Mouse (Mus musculus) limb, embryonic 10.5 days (tissue): Measurements from ENCODE around the gene Foxi3. TPM values are rescaled to one million over a fixed set of nuclear protein-coding genes. Genes with fewer than 3 reads are reported as not detected.
A peak's percentile ranks its signal among the peaks of the same experiment; 100 is the strongest.

Source experiments
- DNase-seq: peaks from one replicate; pipeline ENCODE4 v3.0.0-alpha.2; 2017; ENCODE audit warnings: low spot score
- H3K27ac ChIP-seq: fragments of 300-500 bp; sonication (generic); 2 replicates; pipeline ENCODE4 v1.5.1; 2016; ENCODE audit warnings: mild to moderate bottlenecking
- H3K27me3 ChIP-seq: fragments of 300-500 bp; sonication (generic); 2 replicates; pipeline ENCODE4 v1.6.1; 2016; ENCODE audit warnings: low read depth, mild to moderate bottlenecking; ENCODE audit not compliant: poor library complexity, severe bottlenecking
- H3K36me3 ChIP-seq: fragments of 300-500 bp; sonication (generic); 2 replicates; pipeline ENCODE4 v1.6.1; 2016; ENCODE audit warnings: mild to moderate bottlenecking, moderate library complexity
- H3K4me1 ChIP-seq: fragments of 300-500 bp; sonication (generic); 2 replicates; pipeline ENCODE4 v1.6.1; 2016
- H3K4me3 ChIP-seq: fragments of 300-500 bp; sonication (generic); 2 replicates; pipeline ENCODE4 v1.5.1; 2016; ENCODE audit warnings: mild to moderate bottlenecking, moderate library complexity
- H3K9me3 ChIP-seq: fragments of 300-500 bp; sonication (generic); replicated peaks from 2 replicates; pipeline ENCODE4 v1.6.1; 2016; ENCODE audit warnings: mild to moderate bottlenecking
- WGBS: fragments of 180-500 bp; shearing (Covaris S2); methylation state at CpG from one replicate; pipeline ENCODE4 v1.1.7; 2016; 5-methylcytosine and 5-hydroxymethylcytosine counted together
- polyA plus RNA-seq: library from polyadenylated mRNA; unstranded; fragments of >200 nt; fragmentation: Nextera tagmentation; extraction: Ambion mirVana; gene quantifications from 2 replicates; pipeline ENCODE4 v1.2.1, GENCODE M21; 2016

Foxi3 gene
- not detected in 2 replicates for polyA plus RNA-seq

DNA sequence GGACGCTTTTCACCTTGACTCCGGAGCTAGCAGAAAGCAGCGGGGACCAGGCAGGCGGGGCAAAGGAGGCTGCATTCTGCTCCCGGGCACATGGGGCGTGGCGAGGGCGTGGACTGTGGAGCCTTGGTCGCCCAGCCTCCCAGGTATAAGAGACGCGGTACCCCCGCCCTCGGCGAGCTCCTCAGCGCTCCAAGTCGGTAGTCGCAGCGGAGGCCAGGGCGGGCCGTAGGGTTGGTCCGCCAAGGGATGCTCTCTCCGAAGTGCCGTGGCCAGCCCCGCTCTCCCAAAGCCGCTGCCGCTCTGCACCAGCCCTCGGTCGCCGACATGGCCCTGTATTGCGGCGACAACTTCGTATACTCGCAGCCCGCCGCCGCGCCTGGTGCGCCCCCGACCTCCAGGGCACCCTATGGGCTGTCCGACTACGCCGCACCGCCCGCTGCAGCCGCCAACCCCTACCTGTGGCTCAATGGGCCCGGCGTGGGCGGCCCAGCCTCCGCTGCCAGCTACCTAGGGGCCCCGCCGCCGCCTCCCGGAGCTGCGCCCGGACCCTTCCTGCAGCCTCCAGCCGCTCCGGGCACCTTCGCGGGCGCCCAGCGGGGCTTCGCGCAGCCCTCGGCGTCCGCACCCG is at the start of gene Foxi3:
Foxi3 (plus strand) TSS at position 247 of the 628 bp plus-strand sequence.
- H3K4me1 ChIP-seq = peaks cover 13% of the 10 kb centered on the region
- peaks cover 92% of the 10 kb centered on the region for H3K27me3 ChIP-seq
- H3K4me3 ChIP-seq = peak within 1 kb of the TSS; percentile 61
- H3K27ac ChIP-seq = 0 out of 2 replicates have a peak within 1 kb of the TSS, but pooled peaks have one; percentile 21
- H3K36me3 ChIP-seq = no peaks in the 10 kb centered on the region
- WGBS = under 1% methylated on average over 67 of the region's 67 CpGs
- H3K9me3 ChIP-seq = no peaks in the 10 kb centered on the region
- DNase-seq = peak; percentile 86

DNA sequence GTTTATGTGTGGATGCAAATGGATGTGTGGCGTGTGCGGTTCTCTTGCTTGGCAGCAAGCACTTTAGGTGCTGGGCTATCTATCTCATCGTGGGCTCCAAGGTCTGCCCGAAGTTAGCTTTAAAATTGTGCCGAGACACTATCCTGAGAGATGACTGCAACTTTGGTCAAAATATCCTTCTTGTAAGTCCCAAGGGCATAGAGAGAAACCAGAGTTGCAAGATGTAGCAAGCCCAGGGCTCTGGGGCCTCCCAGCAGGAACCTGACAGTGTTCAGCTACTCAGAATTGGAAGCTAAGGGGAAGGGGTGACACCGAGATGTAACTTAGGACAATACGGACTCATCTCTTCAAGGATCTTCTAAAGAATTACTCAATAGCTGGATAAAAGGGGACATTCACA is 46.8 kb upstream of the Foxi3 start:
- H3K36me3 ChIP-seq = peaks cover 18% of the 10 kb centered on the region
- WGBS = 93% methylated on average over 7 of the region's 7 CpGs

DNA sequence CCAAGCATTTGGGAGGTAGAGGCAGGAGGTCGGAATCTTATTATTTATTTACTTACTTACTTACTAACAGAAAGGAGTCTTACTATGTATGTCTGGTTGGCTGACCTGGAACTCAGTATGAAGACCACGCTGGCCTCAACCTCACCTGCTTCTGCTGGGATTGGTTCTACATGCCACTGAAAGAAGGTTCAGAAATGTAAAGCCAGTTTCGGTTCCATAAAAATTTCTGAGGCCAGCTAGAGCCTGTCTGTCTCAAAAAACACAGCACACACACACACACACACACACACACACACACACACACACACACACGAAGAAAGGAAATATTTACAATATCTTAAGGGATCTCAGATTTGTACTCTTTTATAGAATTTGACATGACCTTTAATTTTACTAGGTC is 46.0 kb upstream of the Foxi3 start:
- Histone ChIP-seq H3K4me1 (peaks cover 14% of the 10 kb centered on the region), H3K27me3 (peaks cover 17% of the 10 kb centered on the region), H3K27ac (no peak overlapping the region), H3K4me3 (no peak overlapping the region), H3K9me3 (no peaks in the 10 kb centered on the region), H3K36me3 (peaks cover 15% of the 10 kb centered on the region)
- no peak for DNase-seq
- 84% methylated on average over 4 of the region's 4 CpGs for WGBS

More for the DNA sequence above, 46.8 kb upstream of the Foxi3 start:
- no peak overlapping the region for H3K4me3 ChIP-seq
- DNase-seq = no peak
- H3K4me1 ChIP-seq = peaks cover 14% of the 10 kb centered on the region
- H3K9me3 ChIP-seq = no peaks in the 10 kb centered on the region
- no peak overlapping the region for H3K27ac ChIP-seq
- peaks cover 17% of the 10 kb centered on the region for H3K27me3 ChIP-seq

DNA sequence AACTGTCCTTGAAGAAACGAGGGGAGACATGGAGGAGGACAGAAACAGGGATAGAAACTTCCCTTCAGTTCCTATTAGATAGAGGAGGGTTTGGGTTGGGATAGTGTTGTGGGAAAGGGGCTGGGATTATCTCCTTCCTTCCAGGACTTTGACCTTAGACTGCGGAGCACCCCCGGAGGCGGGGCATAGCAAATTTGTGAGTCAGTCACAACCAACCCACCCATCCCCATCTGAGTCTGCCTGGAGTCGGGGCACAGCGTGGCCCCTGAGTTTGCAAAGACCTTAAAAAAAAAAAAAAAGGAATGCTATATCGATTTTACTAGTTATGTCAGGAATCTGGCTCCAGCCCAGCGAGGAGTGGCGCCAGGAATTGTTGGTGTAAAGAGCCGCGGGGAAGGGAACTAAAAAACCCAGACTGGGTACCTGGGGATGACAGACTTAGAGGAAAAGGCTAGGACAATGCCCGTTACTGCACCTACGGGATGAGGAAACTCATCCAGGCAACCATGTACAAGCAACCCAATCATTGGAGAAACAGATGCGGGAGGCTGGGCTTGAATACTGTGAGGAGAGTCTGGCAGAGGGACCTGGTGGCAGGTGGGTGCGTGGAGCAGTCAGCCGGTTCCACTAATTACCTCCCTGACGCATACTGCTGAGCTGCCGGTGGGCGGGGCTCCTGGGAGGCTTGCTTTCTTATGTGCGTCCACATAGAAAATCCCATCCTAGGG is 44.5 kb upstream of the Foxi3 start:
- H3K27me3 ChIP-seq = peaks cover 17% of the 10 kb centered on the region
- H3K27ac ChIP-seq = no peak overlapping the region
- no peak for DNase-seq
- H3K9me3 ChIP-seq = no peaks in the 10 kb centered on the region
- H3K4me1 ChIP-seq = peaks cover 14% of the 10 kb centered on the region
- no peaks in the 10 kb centered on the region for H3K36me3 ChIP-seq
- H3K4me3 ChIP-seq = peak overlapping the region; percentile 22
- WGBS = 17% methylated on average over 20 of the region's 20 CpGs

DNA sequence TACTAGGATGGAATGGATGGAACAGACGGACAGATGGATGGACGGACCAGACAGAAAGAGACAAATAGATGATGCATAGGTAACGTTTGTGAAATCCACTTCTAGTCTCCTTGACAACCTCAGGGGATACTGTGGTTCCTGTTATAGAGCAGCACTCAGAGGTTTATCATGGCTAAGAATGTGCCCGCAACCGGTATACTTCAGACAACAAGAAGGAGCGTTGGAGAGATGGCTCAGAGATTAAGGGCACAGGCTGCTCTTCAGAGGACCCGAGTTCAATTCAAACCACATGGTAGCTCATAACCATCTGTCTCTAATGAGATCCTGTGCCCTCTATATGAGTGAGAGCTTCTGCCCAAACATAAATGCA is 44.0 kb upstream of the Foxi3 start:
- no peaks in the 10 kb centered on the region for H3K36me3 ChIP-seq
- H3K4me1 ChIP-seq = peaks cover 14% of the 10 kb centered on the region
- no peak for DNase-seq
- H3K9me3 ChIP-seq = no peaks in the 10 kb centered on the region
- peaks cover 17% of the 10 kb centered on the region for H3K27me3 ChIP-seq
- H3K4me3 ChIP-seq = no peak overlapping the region
- 69% methylated on average over 7 of the region's 7 CpGs for WGBS
- no peak overlapping the region for H3K27ac ChIP-seq

DNA sequence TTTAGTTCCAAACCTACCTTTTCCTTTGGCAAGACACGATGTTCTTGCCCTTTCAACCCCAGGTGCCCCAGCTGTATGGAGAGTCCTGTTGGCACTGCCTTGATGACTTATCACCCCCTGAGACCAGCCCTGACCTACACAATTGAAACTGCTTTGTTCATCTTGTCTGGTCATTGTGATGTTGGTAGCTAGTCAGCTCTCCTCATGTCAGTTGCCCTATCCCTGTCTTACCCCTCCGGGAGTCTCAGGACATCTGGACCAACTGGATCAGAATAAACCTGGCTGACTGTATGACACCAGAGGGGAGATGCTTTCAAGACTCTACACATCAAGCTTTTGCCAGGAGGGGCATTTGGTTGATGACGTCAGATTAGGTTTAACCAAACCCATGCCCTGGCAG is 37.5 kb upstream of the Foxi3 start, which contains the start of gene Tex37:
Tex37 (minus strand) TSS at position 101 of the 400 bp plus-strand sequence.
- H3K27ac ChIP-seq = no peak within 1 kb of the TSS
- H3K9me3 ChIP-seq = no peaks in the 10 kb centered on the region
- H3K36me3 ChIP-seq = no peaks in the 10 kb centered on the region
- DNase-seq = no peak
- peaks cover 10% of the 10 kb centered on the region for H3K4me1 ChIP-seq
- no peak within 1 kb of the TSS for H3K4me3 ChIP-seq
- no peaks in the 10 kb centered on the region for H3K27me3 ChIP-seq
- WGBS = 93% methylated on average over 3 of the region's 3 CpGs

DNA sequence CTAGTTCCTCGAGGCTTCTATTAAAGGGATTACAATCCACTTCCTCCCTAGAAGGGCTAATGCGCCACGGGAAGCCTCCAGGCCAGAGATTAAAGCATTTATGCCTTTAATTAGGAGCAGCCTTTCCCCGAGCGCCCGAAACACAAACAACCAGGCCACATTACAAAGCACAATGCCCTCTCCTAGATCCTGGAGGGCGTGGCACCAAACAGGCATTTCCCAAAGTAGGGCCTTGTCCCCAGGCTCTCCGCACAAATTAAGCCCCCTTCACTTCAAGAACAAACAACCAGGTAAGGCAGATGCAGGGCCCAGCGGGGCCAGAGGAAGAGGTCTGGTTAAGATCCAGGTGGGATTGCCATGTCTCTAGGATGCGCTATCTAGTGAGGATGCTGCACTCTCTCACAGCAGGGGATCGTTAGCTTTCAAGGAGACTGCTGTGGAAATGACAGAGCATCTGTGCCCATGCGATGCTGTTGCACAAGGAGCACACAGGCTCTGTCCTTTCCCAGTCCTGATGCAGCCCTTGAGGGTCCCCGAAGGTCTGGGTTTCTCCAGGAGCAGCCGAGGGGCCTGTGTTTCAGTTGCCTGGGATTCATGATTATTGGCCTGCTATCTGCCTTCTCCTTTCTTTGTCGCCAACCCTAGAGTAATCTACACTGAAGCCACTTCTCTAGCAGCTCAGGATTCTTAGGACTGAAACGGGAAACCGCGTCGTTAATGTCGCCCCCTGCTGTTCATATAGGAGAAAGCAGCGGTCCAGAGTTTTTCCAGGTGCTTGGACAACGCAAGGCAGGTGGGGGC is 34.9 kb upstream of the Foxi3 start:
- DNase-seq = peak; percentile 79
- H3K36me3 ChIP-seq = no peaks in the 10 kb centered on the region
- H3K27ac ChIP-seq = peak overlapping the region; percentile 85
- WGBS = 3% methylated on average over 22 of the region's 22 CpGs
- H3K27me3 ChIP-seq = no peaks in the 10 kb centered on the region
- no peaks in the 10 kb centered on the region for H3K9me3 ChIP-seq
- H3K4me1 ChIP-seq = peaks cover 10% of the 10 kb centered on the region
- peak overlapping the region; percentile 46 for H3K4me3 ChIP-seq

DNA sequence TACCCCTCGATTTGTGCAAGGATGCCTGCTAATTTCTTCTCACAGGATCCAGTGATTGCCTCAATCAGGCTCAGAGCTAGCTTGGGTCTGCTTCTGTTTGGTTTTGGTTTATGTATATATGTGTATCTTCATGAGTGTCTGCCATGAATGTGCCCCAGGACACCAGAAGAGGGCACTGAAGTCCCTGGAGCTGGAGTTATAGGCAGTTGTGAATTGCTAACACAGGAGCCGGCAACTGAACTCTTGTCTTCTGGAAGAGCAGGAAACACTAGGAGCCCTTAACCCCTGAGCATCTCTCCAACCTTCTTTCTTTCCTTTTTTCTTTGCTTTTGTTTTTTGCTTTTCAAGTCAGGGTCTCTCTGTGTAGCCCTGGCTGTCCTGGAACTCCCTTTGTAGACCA is 24.5 kb upstream of the Foxi3 start:
- H3K36me3 ChIP-seq = no peaks in the 10 kb centered on the region
- peaks cover 12% of the 10 kb centered on the region; the same call in 1 of the 2 replicates for H3K4me1 ChIP-seq
- DNase-seq = no peak
- 88% methylated on average over 2 of the region's 2 CpGs for WGBS
- no peak overlapping the region for H3K27ac ChIP-seq
- no peak overlapping the region for H3K4me3 ChIP-seq
- no peaks in the 10 kb centered on the region for H3K9me3 ChIP-seq
- no peaks in the 10 kb centered on the region for H3K27me3 ChIP-seq

DNA sequence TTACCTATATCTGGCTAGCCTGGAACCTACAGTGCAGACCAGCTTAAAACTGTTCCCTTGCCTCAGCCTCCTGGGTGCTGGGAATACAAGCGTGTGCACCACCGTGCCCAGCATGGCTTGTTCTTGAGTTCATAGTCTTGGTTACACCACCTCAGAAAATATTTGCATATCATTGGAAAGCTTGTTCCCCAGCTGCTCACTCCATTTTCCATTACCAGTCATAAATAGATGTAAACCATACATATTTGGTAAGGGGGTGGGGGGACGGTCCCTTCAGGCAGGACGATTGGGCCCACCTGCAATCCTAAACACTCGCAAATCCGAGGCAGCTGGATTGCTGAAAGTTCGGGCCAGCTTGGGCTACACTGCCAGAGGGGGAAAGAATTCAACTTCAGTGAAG is 3.1 kb upstream of the Foxi3 start:
- DNase-seq = no peak
- peaks cover 61% of the 10 kb centered on the region for H3K27me3 ChIP-seq

DNA sequence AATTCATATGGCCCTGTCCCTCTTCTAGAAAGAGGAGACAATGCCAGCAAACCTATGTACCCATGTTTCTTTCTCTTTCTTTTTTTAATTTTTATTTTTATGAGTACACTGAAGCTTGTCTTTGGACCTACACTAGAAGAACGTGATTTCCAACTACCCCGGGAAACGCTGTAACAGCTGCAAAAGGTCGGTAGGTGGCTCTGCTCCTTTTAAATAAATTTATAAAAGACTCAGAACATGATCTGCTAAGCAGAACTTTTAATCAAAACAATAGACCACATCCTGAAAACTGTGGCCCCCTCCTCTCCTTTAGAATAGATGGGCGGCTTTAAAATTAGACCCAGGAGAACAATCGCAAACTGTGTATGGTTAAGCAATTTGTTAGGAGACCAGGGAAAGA is 2.3 kb upstream of the Foxi3 start:
- Histone ChIP-seq H3K4me3 (no peak overlapping the region), H3K27ac (no peak overlapping the region), H3K4me1 (peaks cover 13% of the 10 kb centered on the region), H3K27me3 (peaks cover 69% of the 10 kb centered on the region), H3K9me3 (no peaks in the 10 kb centered on the region), H3K36me3 (no peaks in the 10 kb centered on the region)
- 16% methylated on average over 6 of the region's 6 CpGs for WGBS
- no peak for DNase-seq

More for the DNA sequence above, 3.1 kb upstream of the Foxi3 start:
- H3K4me3 ChIP-seq = no peak overlapping the region
- H3K4me1 ChIP-seq = peaks cover 13% of the 10 kb centered on the region
- WGBS = 79% methylated on average over 7 of the region's 7 CpGs
- H3K9me3 ChIP-seq = no peaks in the 10 kb centered on the region
- no peaks in the 10 kb centered on the region for H3K36me3 ChIP-seq
- no peak overlapping the region for H3K27ac ChIP-seq

DNA sequence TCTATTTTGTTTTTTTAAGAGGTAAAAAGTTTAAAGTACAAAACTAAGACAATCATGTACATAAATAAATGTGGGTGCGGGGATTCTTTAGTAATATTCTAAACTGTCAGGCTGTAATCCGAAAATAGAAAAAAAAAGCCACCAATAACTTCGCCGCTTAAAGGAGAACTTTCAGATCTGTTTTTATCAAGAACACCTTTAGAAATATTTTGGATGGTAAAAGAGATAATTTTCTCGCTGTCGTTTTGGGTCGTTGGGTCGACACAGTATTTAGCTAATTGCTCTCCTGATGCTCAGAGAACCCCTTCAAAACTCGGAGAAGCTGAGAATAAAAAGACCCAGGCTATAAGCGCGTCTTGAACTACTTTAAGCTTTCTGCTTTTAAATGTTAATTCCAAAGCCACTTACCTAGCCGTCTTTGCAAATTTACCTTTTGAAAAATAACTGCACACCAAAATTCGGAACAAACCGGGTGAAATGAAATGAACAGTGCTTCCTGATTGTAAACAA is 985 bp upstream of the Foxi3 start:
- DNase-seq = no peak
- H3K27me3 ChIP-seq = peaks cover 82% of the 10 kb centered on the region
- no peaks in the 10 kb centered on the region for H3K9me3 ChIP-seq
- H3K4me1 ChIP-seq = peaks cover 13% of the 10 kb centered on the region
- no peak overlapping the region for H3K4me3 ChIP-seq
- no peak overlapping the region for H3K27ac ChIP-seq
- H3K36me3 ChIP-seq = no peaks in the 10 kb centered on the region
- 4% methylated on average over 14 of the region's 14 CpGs for WGBS

DNA sequence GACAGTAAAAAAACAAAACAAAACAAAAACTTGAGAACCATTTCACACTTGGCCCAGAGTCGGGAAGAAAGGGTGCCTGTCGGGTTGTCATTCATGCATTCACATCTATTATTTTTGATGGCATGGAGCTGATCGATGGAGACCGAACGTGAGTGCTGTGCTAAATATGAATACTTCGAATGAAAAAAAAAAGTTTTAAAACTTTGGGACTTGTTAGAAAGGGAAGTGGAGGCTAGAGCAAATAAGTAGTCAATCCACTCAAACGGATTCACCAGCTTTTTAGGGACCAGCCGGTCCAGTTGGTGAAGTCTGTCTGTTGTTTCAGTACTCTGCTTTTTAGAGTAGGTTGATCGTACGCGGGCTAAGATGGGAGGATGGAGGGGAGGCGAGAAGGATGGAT is 490 bp upstream of the Foxi3 start:
- WGBS = 2% methylated on average over 12 of the region's 12 CpGs
- H3K36me3 ChIP-seq = no peaks in the 10 kb centered on the region

More for the DNA sequence above, 490 bp upstream of the Foxi3 start:
- no peak for DNase-seq
- Histone ChIP-seq H3K27ac (no peak overlapping the region), H3K4me1 (peaks cover 13% of the 10 kb centered on the region), H3K4me3 (peak overlapping the region; percentile 61), H3K27me3 (peaks cover 87% of the 10 kb centered on the region), H3K9me3 (no peaks in the 10 kb centered on the region)
